Mouse (Mus musculus): ENCODE results near the gene Mllt6.
"Not testable (repeated sequence)": the region's sequence is repeated elsewhere in the genome, so short reads cannot be mapped to it uniquely, and the experiment has no call there.

Mllt6 gene

GRCm38 (mm10) chr11:97662893-97663527, at the start of gene Mllt6:
TSS of gene Mllt6 (plus strand) at chr11:97663414.
- DNase-seq (ENCODE audit: low spot score in 2 of 2), result peak; percentile 80 to 86

DNA sequence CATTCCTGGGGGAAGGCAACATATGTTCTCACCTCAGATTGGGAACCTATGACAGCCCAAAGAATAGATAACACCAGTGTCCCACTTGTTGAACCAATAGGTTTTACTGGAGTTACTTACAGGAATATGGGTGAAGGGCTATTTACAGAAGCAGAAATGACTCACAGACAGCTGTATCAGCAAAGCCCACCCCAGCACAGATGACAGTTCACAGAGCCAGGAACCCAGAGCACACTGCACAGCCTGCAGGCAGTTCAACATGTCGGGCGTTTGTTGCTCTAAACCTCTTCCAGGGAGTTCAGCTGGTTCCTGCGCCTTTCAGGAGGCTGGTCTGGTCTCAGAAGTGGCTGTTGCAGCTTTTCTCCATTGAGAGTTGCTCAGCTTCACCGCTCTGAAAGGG, 47.9 kb upstream of the Mllt6 start:
- DNase-seq (ENCODE audit: low spot score in 2 of 2), result no peak

GRCm38 (mm10) chr11:97618368-97618767, 44.8 kb upstream of the Mllt6 start:
- DNase-seq (ENCODE audit: low spot score in 2 of 2), result no peak

- DNase-seq (ENCODE audit: low spot score in 2 of 2), result peak; percentile 83 to 84
These were observed 43.8 kb upstream of the Mllt6 start for GRCm38 (mm10) chr11:97619391-97619795.

DNA sequence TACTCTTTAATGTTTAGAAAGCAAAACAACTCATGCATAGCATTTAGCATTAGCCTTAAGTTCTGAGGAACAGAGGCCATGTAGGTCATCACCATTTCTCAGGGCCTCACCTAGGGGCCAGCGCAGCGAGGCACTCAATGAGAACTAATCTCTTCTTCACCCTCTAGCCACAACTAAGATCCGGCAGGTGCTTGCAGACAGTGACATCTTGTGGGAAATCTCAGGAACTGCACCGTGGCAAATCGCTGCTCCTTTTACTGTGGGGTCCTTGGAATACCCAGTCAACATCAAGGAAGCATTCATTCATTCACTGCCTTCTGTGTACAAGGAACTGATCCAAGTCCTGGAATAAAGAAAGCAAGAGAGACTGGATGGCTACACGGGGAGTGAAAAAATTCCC, 40.8 kb upstream of the Mllt6 start:
- DNase-seq (ENCODE audit: low spot score in 2 of 2), result peak; percentile 81 to 85

DNA sequence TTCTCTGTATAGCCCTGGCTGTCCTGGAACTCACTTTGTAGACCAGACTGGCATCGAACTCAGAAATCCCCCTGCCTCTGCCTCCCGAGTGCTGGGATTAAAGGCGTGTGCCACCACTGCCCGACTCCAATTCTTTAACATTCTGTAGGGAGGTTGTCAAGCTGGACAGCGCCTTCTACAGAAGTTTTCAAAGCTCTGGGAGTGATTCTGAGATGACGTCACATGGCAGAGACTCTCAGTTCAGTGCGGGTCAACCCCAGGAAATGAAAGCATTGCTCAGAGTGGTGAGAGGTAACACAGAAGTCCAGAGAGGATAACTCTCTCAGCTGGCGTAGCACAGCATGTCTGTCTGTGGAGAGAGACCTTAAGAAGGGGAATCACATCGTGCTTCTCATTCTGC, 40.0 kb upstream of the Mllt6 start:
- no peak for DNase-seq (ENCODE audit: low spot score in 2 of 2)

DNA sequence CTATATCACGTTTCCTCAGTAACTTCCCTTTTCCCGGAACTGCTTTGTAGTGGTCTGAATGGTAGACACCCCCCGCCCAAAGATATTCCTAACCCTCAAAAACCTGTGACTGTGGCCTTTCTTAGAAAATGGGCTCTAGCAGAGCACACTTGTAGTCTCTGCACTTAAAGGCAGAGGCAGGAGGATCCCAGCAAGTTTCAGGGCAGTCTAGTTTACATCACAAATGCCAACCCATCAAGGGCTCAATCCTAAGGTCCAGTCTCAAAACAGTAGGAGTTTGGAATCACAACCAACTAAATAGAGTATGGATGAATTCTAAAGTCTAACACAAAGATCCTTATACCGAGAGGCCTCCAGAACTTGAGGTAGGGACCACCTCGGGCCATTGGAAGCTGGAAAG, 37.7 kb upstream of the Mllt6 start:
- no peak for DNase-seq (ENCODE audit: low spot score in 2 of 2)

GRCm38 (mm10) chr11:97626431-97626830, 36.8 kb upstream of the Mllt6 start:
- no peak for DNase-seq (ENCODE audit: low spot score in 2 of 2)

DNA sequence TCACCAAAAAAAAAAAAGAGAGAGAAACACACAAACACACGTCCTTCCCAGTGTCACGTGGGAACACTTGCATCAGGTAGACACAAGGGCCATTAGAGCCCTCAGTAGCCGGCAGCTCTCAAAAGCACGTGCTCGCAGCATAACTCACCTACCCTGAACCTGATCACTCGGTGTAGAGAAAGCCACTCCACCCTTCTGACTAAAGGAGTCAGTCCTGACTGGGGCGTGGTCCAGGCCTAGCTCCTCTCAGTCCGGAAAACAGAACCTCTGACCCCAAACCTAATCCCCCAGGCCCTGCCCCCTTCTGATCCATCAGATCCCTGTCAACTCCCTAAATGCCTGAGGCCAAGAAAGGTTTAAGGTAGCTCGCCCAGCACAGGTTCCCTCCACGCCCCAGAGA, 36.4 kb upstream of the Mllt6 start:
- no peak for DNase-seq (ENCODE audit: low spot score in 2 of 2)

- no peak for DNase-seq (ENCODE audit: low spot score in 2 of 2)
These were observed 35.5 kb upstream of the Mllt6 start for GRCm38 (mm10) chr11:97627556-97628302.

DNA sequence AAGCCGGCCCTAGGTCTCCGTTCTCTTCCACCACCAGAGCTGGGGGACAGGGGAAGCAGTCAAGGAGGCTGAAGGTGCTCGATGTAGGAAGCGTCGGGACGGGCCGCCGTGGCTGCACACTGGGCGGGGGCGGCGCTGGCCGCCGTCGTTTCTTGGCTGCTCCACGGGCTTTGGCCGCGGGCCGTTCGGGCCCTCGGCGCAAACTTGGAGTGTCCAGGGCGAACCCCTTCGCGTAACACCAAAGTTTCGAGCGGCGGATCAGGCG, 35.0 kb upstream of the Mllt6 start:
- no peak for DNase-seq (ENCODE audit: low spot score in 2 of 2)

DNA sequence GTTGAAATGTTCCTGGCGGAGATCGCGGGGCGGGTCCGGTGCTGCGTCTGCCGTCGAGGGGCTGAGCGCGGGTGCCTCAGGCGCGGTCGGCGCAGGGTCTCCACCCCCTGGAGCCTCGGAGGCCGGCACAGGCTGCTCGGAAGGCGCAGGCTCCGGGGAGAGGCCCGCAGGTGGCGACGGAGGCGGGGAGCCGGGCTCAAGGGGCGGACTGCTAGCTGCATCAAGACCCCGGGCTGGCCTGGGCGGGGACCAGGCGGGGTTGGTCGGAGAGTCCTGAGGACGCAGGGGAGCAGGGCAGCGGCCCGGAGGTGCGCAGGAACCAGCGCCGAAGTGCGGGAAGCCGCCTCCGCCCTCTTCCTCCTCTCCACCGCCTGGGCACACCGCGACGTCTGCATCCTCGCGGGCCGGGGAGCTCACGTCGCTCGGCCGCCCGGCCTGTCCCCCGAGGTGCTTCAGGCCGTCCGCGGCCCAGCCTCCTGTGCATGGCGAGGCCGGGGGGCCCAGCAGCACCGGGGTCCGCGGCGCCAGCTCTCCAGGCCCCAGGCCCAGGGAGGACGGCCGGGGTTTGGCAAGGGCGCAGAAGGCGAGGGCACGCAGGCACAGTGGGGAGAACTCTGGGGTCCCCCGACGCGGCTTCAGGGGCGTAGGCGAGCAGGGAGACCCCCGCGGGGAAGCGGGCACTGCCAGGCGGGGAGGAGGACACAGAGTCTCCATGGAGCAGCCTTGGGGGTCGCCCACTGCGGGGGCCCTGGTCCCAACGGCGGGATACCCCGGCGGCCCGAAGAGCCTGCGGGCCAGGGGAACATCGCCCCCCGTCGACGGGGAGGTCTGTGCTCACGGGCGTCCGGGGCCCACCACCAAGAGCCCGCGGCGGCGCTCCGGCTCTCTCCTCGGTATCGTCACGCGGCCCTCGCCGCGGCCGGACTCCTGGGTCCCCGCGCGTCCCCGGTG, 34.4 kb upstream of the Mllt6 start:
- no peak for DNase-seq (ENCODE audit: low spot score in 2 of 2)

DNA sequence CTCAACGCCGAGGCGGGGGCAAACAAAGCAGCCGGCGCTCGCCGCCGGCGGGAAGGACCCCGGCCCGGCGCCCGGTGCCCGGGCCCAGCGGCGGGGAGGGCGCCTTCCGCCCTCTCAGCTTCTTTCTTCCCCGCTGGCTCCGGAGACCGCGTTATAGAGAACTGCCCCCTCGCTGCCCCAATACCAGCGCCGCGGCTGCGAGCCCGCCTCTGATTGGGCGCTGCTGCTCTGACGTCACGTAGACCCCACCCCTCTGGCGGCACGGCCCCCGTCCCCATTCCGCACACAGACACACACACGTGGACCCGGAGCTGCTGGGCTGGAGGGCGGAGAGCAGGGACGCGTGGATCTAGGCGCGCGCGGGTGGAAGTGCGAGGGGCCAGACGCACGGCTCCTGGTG, 33.6 kb upstream of the Mllt6 start, which contains the start of gene Epop:
Epop (minus strand) TSS at position 127 of the 400 bp plus-strand sequence.
- DNase-seq (ENCODE audit: low spot score in 2 of 2), result peak; percentile 95

DNA sequence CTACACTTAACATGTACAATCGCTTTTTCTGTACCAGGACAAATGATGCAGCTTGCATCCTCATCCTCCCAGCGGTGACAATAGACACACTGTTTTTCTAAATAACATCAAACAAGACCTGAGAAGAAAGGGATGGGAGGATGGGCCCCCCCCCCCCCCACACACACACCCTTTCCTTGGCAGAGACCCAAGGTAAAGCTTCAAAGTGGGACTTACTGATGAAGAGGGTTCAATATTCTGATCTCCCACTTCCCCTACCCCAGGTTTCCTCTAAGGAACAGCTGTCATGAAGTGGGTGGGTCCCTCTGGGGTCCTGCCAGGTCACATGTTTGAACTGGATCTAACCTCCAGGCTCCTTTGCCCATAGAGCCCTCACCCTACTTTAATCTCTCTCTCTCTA, 32.2 kb upstream of the Mllt6 start:
- DNase-seq (ENCODE audit: low spot score in 2 of 2), result no peak

DNA sequence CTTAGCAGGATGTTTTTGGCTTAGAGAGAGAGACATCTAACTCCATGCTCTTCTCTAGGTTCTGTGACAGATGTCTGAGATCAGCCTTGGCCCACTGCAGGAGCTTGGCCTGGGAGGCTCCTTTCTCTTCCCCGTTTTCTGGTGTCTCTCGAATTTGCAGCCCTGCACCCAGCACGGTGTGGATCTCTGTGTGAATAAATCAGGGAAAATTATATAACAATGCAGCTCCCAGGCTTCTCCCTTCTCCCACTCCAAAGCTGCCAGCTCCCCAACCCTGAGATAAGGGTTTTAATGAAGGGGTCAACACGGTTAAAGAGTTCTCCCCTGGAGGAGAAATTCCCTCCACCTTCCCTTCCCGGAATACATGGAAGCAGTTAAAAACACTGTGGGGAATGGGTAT, 31.7 kb upstream of the Mllt6 start:
- no peak for DNase-seq (ENCODE audit: low spot score in 2 of 2)

DNA sequence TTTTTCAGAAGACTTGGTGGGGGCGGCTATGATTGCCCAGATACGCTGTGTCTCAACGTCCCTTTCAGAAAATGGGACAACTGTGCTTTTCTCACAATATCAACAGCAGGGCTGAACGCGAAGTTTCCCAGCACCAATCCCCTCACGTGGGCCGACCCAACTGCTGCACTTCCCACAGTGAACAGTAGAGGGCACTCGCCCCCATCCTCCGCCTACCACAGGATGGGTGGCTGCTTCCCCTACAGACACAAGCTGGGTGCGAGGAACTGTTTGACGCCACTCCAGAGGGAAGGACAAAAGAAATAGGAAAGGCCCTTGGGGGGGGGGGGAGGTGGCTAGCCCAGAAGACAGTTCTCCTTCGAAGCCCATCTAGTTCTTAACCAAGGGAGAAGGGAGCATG, 31.3 kb upstream of the Mllt6 start:
- DNase-seq (ENCODE audit: low spot score in 2 of 2), result peak; percentile 79 to 85

DNA sequence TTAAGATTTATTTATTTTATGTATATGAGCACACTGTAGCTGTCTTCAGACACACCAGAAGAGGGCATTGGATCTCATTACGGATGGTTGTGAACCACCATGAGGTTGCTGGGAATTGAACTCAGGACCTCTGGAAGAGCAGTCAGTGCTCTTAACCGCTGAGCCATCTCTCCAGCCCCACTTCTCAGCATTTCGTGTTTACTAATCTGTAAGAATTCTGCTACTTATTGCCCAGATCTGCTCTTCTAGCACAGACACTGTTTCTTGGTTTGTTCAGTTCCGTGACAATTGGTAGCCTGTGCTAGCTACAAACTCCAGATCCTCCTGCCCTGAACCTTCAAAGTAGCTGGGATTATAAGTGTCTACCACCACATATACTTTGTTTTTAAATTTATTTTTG, 30.8 kb upstream of the Mllt6 start:
- not testable (repeated sequence) for DNase-seq (ENCODE audit: low spot score in 2 of 2)

DNA sequence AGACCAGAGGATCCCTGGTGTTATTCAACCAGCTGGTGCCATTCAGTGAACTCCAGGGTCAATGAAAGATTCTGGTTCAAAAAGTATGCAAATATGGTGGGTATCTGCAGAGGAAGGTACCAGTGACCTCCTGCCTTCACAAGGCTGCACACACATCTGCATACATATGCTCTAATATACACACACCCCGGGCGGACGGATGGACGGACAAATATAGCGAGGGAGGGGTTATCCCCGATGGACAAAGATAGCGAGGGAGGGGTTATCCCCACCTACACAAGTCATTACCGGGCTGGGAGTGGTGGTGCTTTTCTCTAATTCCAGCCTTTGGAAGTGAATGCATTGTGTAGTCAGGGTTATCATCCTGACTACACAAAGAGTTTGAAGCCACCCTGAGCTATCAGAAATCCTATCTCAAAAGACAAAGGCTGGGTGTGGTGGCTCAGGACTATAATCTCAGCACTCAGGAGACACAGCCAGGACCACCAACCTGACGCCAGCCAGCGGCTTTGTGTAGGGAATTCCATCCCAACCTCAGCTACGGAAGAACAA, 27.7 kb upstream of the Mllt6 start:
- no peak for DNase-seq (ENCODE audit: low spot score in 2 of 2)

GRCm38 (mm10) chr11:97641668-97642067, 21.5 kb upstream of the Mllt6 start:
- DNase-seq (ENCODE audit: low spot score in 2 of 2), result peak; percentile 71 to 86

DNA sequence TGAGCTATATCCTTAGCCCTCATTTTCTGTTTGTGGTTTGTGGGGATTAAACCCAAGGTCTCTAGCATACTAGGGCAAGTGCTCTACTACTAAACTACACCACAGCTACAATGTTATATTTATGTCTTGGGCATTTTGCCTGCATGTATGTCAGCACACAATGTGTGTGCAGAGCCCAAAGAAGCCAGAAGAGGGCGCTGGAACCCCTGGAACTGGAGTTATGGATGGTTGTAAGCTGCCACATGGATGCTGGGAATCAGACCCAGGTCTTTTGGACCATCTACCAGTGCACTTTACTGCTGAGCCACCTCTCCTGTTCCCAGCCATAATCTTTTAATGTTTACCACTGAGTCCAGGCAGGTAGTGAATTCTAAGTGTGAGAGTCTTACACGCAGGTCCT, 20.5 kb upstream of the Mllt6 start:
- DNase-seq (ENCODE audit: low spot score in 2 of 2), result no peak

GRCm38 (mm10) chr11:97643380-97644055, 19.7 kb upstream of the Mllt6 start:
- DNase-seq (ENCODE audit: low spot score in 2 of 2), result no peak

DNA sequence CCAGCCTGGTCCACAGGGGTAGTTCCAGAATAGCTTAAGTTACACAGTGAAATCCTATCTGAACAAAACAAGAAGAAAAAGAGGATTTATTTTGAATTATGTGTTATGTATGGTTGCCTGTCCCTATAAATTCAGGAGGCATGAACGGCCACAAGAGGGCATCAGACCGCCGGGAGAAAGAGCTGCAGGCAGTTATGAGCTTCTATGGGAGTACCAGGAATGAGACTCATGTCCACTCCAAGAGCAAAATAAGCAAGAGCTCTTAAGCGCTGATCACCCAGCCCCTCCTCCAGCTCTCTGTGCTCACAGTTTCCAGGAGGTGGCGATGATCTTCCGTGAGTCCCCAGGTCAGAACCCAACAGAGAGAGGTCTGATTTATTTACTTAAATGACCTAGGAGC, 18.4 kb upstream of the Mllt6 start:
- peak; percentile 58 to 73 for DNase-seq (ENCODE audit: low spot score in 2 of 2)

Measured in right cerebral cortex, postnatal 10 days (tissue).